ENCODE assay signal across 8 mouse cellular contexts in genomic region chr3:94404366-94405054, GRCm38 (mm10). TPM values are rescaled to one million over a fixed set of nuclear protein-coding genes. Genes with fewer than 3 reads are reported as not detected.
DNase-seq lines count a peak whose midpoint lies in the region; ATAC-seq and TF ChIP-seq lines count a peak whose summit lies in the region.
"Had no signal": no experiment of that assay in that cellular context is flagged by ENCODE, and none has a peak within 500 bp of the region (broad histone marks: within the 10 kb centered on the region; RNA-seq: fewer than 3 reads in every experiment).

No protein-coding gene starts in this region.

- no peaks in the 10 kb centered on the region for H3K4me1 ChIP-seq in lung, embryonic 14.5 days (ENCODE audit: insufficient read depth)
- H3K4me1 ChIP-seq in forebrain, embryonic 14.5 days (ENCODE audit: control insufficient read depth, insufficient read depth, low read length): peaks cover 6% of the 10 kb centered on the region; the same call in 1 of the 2 replicates

- H3K4me3 ChIP-seq in lung, embryonic 14.5 days (ENCODE audit: low read depth, low read length): no peak overlapping the region
- H3K4me3 ChIP-seq in forebrain, embryonic 14.5 days (ENCODE audit: low read depth, low read length): no peak overlapping the region

- H3K9me3 ChIP-seq in lung, embryonic 14.5 days (ENCODE audit: low read depth, low read length): no peaks in the 10 kb centered on the region
- H3K9me3 ChIP-seq in forebrain, embryonic 14.5 days (replicated peaks; ENCODE audit: control insufficient read depth, low read length): no peaks in the 10 kb centered on the region

- no peak overlapping the region for H3K9ac ChIP-seq in lung, embryonic 14.5 days
- H3K9ac ChIP-seq in forebrain, embryonic 14.5 days (ENCODE audit: low read length): no peak overlapping the region

- ATAC-seq in lung, embryonic 14.5 days (ENCODE audit: insufficient read depth): peak; percentile 63
- peak; percentile 56; the same call in 1 of the 2 replicates for ATAC-seq in forebrain, embryonic 14.5 days

- no peak overlapping the region for H3K27ac ChIP-seq in lung, embryonic 14.5 days (ENCODE audit: low read depth)
- H3K27ac ChIP-seq in forebrain, embryonic 14.5 days (ENCODE audit: low read depth, low read length): no peak overlapping the region

- no peak for TF ChIP-seq CTCF in lung, embryonic 14.5 days (IDR thresholded peaks at IDR 0.05; ENCODE audit: low read depth)

- peaks cover 20% of the 10 kb centered on the region; the same call in 1 of the 2 replicates for H3K27me3 ChIP-seq in lung, embryonic 14.5 days (ENCODE audit: insufficient read depth, low read length)
- H3K27me3 ChIP-seq in forebrain, embryonic 14.5 days (replicated peaks; ENCODE audit: control insufficient read depth, insufficient read depth, low read length): no peaks in the 10 kb centered on the region

- H3K36me3 ChIP-seq in lung, embryonic 14.5 days (ENCODE audit: insufficient read depth): no peaks in the 10 kb centered on the region
- H3K36me3 ChIP-seq in forebrain, embryonic 14.5 days (ENCODE audit: control insufficient read depth, insufficient read depth, low read length): no peaks in the 10 kb centered on the region

- peak; percentile 22 for DNase-seq in lung, embryonic 14.5 days
- DNase-seq in lung, postnatal 36 days: no peak
- peak; percentile 57 for DNase-seq in forebrain, embryonic 14.5 days (ENCODE audit: low spot score)
- DNase-seq in left cerebral cortex, adult 9 months (ENCODE audit: low spot score in 2 of 2): peak; percentile 55 to 64
- peak; percentile 55 for DNase-seq in right cerebral cortex, postnatal 25 days
- DNase-seq in cerebellum, postnatal 36 days: no peak
- DNase-seq in ovary, postnatal 10 days (ENCODE audit: low spot score): no peak
- DNase-seq: cerebellum, postnatal 14 days had no signal

- no peak overlapping the region for H3K4me2 ChIP-seq in lung, embryonic 14.5 days
- no peak overlapping the region for H3K4me2 ChIP-seq in forebrain, embryonic 14.5 days (ENCODE audit: low read length)

- WGBS in lung, embryonic 14.5 days: 20% methylated on average over 7 of the region's 7 CpGs
- WGBS in forebrain, embryonic 14.5 days: 33% methylated on average over 7 of the region's 7 CpGs

RNA-seq across cellular contexts. Expression of gene Lingo4, which starts 6.2 kb away (rescaled TPM):
- polyA plus RNA-seq in lung, embryonic 14.5 days (2014; fragmentation: Nextera tagmentation; extraction: Ambion mirVana): 0.08 and 0.11 TPM in 2 replicates
- 0.33 and 0.42 TPM in 2 replicates for polyA plus RNA-seq in forebrain, embryonic 14.5 days (2014; fragmentation: Nextera tagmentation; extraction: Ambion mirVana)

RNA-seq across cellular contexts. Expression of gene Tdrkh, which starts 8.6 kb away (rescaled TPM):
- 8.8 and 10.0 TPM in 2 replicates for polyA plus RNA-seq in lung, embryonic 14.5 days (2014; fragmentation: Nextera tagmentation; extraction: Ambion mirVana)
- 59.8 and 61.9 TPM in 2 replicates for polyA plus RNA-seq in forebrain, embryonic 14.5 days (2014; fragmentation: Nextera tagmentation; extraction: Ambion mirVana)

RNA-seq across cellular contexts. Expression of gene Rorc, which starts 31.9 kb away (rescaled TPM):
- 4.7 and 5.4 TPM in 2 replicates for polyA plus RNA-seq in lung, embryonic 14.5 days (2014; fragmentation: Nextera tagmentation; extraction: Ambion mirVana)
- polyA plus RNA-seq in forebrain, embryonic 14.5 days (2014; fragmentation: Nextera tagmentation; extraction: Ambion mirVana): 1.0 and 1.4 TPM in 2 replicates

RNA-seq across cellular contexts. Expression of gene Mrpl9, which starts 38.6 kb away (rescaled TPM):
- 64.6 and 66.0 TPM in 2 replicates for polyA plus RNA-seq in lung, embryonic 14.5 days (2014; fragmentation: Nextera tagmentation; extraction: Ambion mirVana)
- polyA plus RNA-seq in forebrain, embryonic 14.5 days (2014; fragmentation: Nextera tagmentation; extraction: Ambion mirVana): 57.2 and 58.6 TPM in 2 replicates

RNA-seq across cellular contexts. Expression of gene Oaz3, which starts 39.2 kb away (rescaled TPM):
- polyA plus RNA-seq in lung, embryonic 14.5 days (2014; fragmentation: Nextera tagmentation; extraction: Ambion mirVana): 0.29 TPM in 1 of 2 replicates, not detected in the other
- polyA plus RNA-seq in forebrain, embryonic 14.5 days (2014; fragmentation: Nextera tagmentation; extraction: Ambion mirVana): 0.38 and 0.78 TPM in 2 replicates

Comparison
In these comparisons a context has a peak if more than half of its experiments do, and no peak if none do; other contexts are left out.
1. DNase-seq: peak in lung, embryonic 14.5 days (single experiment), forebrain, embryonic 14.5 days (single experiment), left cerebral cortex, adult 9 months (2 of 2) and right cerebral cortex, postnatal 25 days (single experiment); none in lung, postnatal 36 days (single experiment), cerebellum, postnatal 36 days (0 of 2) and ovary, postnatal 10 days (single experiment).